Mouse (Mus musculus) CH12.LX (cell line): ENCODE data around the gene Fam69a. TPM values are rescaled to one million over a fixed set of nuclear protein-coding genes. Genes with fewer than 3 reads are reported as not detected.
A peak's percentile ranks its signal among the peaks of the same experiment; 100 is the strongest.

ENCODE experiments used
- DNase-seq: peaks from one replicate; pipeline ENCODE4 v3.0.0-alpha.2; 2013; ENCODE audit errors: extremely low read depth
- H3K27ac ChIP-seq: 2 replicates; pipeline ENCODE4 v1.5.1; 2012; ENCODE audit warnings: low read depth, mild to moderate bottlenecking, control low read depth, moderate library complexity; ENCODE audit not compliant: insufficient read depth
- H3K27me3 ChIP-seq: replicated peaks from 2 replicates; pipeline ENCODE3; 2012; ENCODE audit warnings: inconsistent platforms
- H3K36me3 ChIP-seq, 2 experiments: replicated peaks in 1 of 2; 2 replicates each; pipeline versions ENCODE3 to v1.6.1; 2012; ENCODE audit warnings: inconsistent platforms in 1 of 2, low read length in 1 of 2, mild to moderate bottlenecking in 1 of 2, mixed read lengths in 1 of 2, moderate library complexity in 1 of 2; ENCODE audit not compliant: control insufficient read depth in 1 of 2, insufficient read depth in 1 of 2
- H3K4me1 ChIP-seq, 2 experiments: 2 replicates each; pipeline ENCODE4 v1.6.1; 2012; ENCODE audit warnings: inconsistent platforms in 1 of 2, moderate library complexity in 1 of 2; ENCODE audit not compliant: insufficient read depth in 2 of 2, control insufficient read depth in 1 of 2
- H3K4me2 ChIP-seq: 2 replicates; pipeline ENCODE4 v1.6.1; 2012; ENCODE audit warnings: low read depth, mild to moderate bottlenecking, control low read depth; ENCODE audit not compliant: poor library complexity, insufficient read depth, severe bottlenecking
- H3K4me3 ChIP-seq, 3 experiments: fragments of 150-350 bp in 1 of 3; sonication (generic) in 1 of 3; replicated peaks in 1 of 3; 2 replicates each; pipeline versions ENCODE3 to v1.5.1; 2011 to 2012; ENCODE audit warnings: low read depth in 2 of 3, low read length in 2 of 3, mild to moderate bottlenecking in 2 of 3, moderate library complexity in 2 of 3, control low read depth in 1 of 3, improper control_type of control experiment in 1 of 3, inconsistent platforms in 1 of 3, mixed read lengths in 1 of 3; ENCODE audit not compliant: poor library complexity in 1 of 3
- H3K79me2 ChIP-seq: replicated peaks from 2 replicates; pipeline ENCODE4 v1.6.1; 2012; ENCODE audit warnings: mild to moderate bottlenecking, moderate library complexity; ENCODE audit not compliant: control insufficient read depth, poor library complexity, insufficient read depth, severe bottlenecking; ENCODE audit errors: extremely low read depth
- H3K9ac ChIP-seq: 2 replicates; pipeline ENCODE4 v1.6.1; 2012; ENCODE audit warnings: low read depth, mild to moderate bottlenecking, control low read depth, moderate library complexity; ENCODE audit not compliant: insufficient read depth
- H3K9me3 ChIP-seq: replicated peaks from 2 replicates; pipeline ENCODE3; 2012; ENCODE audit warnings: low read length, inconsistent platforms, mixed read lengths
- BHLHE40 ChIP-seq: IDR thresholded peaks from 2 replicates; pipeline ENCODE4 v1.6.1; 2011; ENCODE audit warnings: mild to moderate bottlenecking, low read depth, low read length, improper control_type of control experiment
- CHD1 ChIP-seq: IDR thresholded peaks from 2 replicates; pipeline ENCODE4 v1.6.1; 2012; ENCODE audit warnings: low read depth, low read length, improper control_type of control experiment, inconsistent platforms
- CHD2 ChIP-seq: IDR thresholded peaks from 2 replicates; pipeline ENCODE4 v1.6.1; 2011; ENCODE audit warnings: low read length, improper control_type of control experiment
- CTCF ChIP-seq, 2 experiments: IDR thresholded peaks in 1 of 2; conservative IDR thresholded peaks in 1 of 2; 2 replicates each; pipeline ENCODE4 v1.5.1; 2011 to 2012; ENCODE audit warnings: low read depth in 2 of 2, low read length in 2 of 2, improper control_type of control experiment in 1 of 2, inconsistent platforms in 1 of 2, mild to moderate bottlenecking in 1 of 2, moderate library complexity in 1 of 2
- E2F4 ChIP-seq: IDR thresholded peaks from 2 replicates; pipeline ENCODE4 v1.6.1; 2011; ENCODE audit warnings: low read depth, low read length, improper control_type of control experiment; ENCODE audit not compliant: insufficient replicate concordance
- ELF1 ChIP-seq: IDR thresholded peaks from 2 replicates; pipeline ENCODE4 v1.6.1; 2014; ENCODE audit warnings: low read depth, mild to moderate bottlenecking, inconsistent platforms, low read length, improper control_type of control experiment
- GABPA ChIP-seq: IDR thresholded peaks from 2 replicates; pipeline ENCODE4 v1.6.1; 2012; ENCODE audit warnings: low read depth, low read length, improper control_type of control experiment, inconsistent platforms; ENCODE audit not compliant: insufficient replicate concordance
- HCFC1 ChIP-seq: IDR thresholded peaks from 2 replicates; pipeline ENCODE4 v1.6.1; 2012; ENCODE audit warnings: low read depth, mild to moderate bottlenecking, inconsistent platforms, low read length, improper control_type of control experiment
- KAT2A ChIP-seq: IDR thresholded peaks from 2 replicates; pipeline ENCODE4 v1.6.1; 2012; ENCODE audit warnings: low read length, improper control_type of control experiment, inconsistent platforms; ENCODE audit not compliant: insufficient replicate concordance
- MAZ ChIP-seq: IDR thresholded peaks from 2 replicates; pipeline ENCODE4 v1.6.1; 2012; ENCODE audit warnings: low read depth, mild to moderate bottlenecking, inconsistent platforms, low read length, improper control_type of control experiment, moderate library complexity
- MXI1 ChIP-seq: IDR thresholded peaks from 2 replicates; pipeline ENCODE4 v1.6.1; 2011; ENCODE audit warnings: mild to moderate bottlenecking, low read depth, low read length, improper control_type of control experiment
- NELFE ChIP-seq: IDR thresholded peaks from 2 replicates; pipeline ENCODE4 v1.6.1; 2011; ENCODE audit warnings: low read depth, low read length, improper control_type of control experiment
- POLR2A ChIP-seq: IDR thresholded peaks from 2 replicates; pipeline ENCODE4 v1.6.1; 2011; ENCODE audit warnings: low read depth, mild to moderate bottlenecking, improper control_type of control experiment, low read length
- POLR2AphosphoS2 ChIP-seq: IDR thresholded peaks from 2 replicates; pipeline ENCODE4 v1.6.1; 2011; ENCODE audit warnings: low read depth, low read length, improper control_type of control experiment
- RAD21 ChIP-seq: IDR thresholded peaks from 2 replicates; pipeline ENCODE4 v1.6.1; 2011; ENCODE audit warnings: low read depth, mild to moderate bottlenecking, low read length, improper control_type of control experiment, moderate library complexity
- RCOR1 ChIP-seq: conservative IDR thresholded peaks from 2 replicates; pipeline ENCODE4 v1.6.1; 2012; ENCODE audit warnings: low read depth, mild to moderate bottlenecking, inconsistent platforms, low read length, improper control_type of control experiment
- TBP ChIP-seq: conservative IDR thresholded peaks from 2 replicates; pipeline ENCODE4 v1.6.1; 2011; ENCODE audit warnings: low read depth, low read length, improper control_type of control experiment
- USF1 ChIP-seq: IDR thresholded peaks from 2 replicates; pipeline ENCODE4 v1.6.1; 2014; ENCODE audit warnings: low read depth, mild to moderate bottlenecking, inconsistent platforms, low read length, improper control_type of control experiment
- USF2 ChIP-seq: conservative IDR thresholded peaks from 2 replicates; pipeline ENCODE4 v1.6.1; 2011; ENCODE audit warnings: low read depth, low read length, improper control_type of control experiment
- ZC3H11A ChIP-seq: IDR thresholded peaks from 2 replicates; pipeline ENCODE4 v1.6.1; 2012; ENCODE audit warnings: low read depth, mild to moderate bottlenecking, inconsistent platforms, low read length, improper control_type of control experiment
- ZKSCAN1 ChIP-seq: IDR thresholded peaks from 2 replicates; pipeline ENCODE4 v1.6.1; 2012; ENCODE audit warnings: low read depth, inconsistent platforms, low read length, improper control_type of control experiment, borderline replicate concordance
- ZMIZ1 ChIP-seq: IDR thresholded peaks from 2 replicates; pipeline ENCODE4 v1.6.1; 2012; ENCODE audit warnings: low read depth, mild to moderate bottlenecking, inconsistent platforms, low read length, improper control_type of control experiment
- ZNF384 ChIP-seq: IDR thresholded peaks from 2 replicates; pipeline ENCODE4 v1.6.1; 2012; ENCODE audit warnings: low read depth, low read length, improper control_type of control experiment, inconsistent platforms
- dilution Hi-C: fragments of 300-500 bp; cut with MboI; formaldehyde crosslinking; loops from 2 replicates; pipeline ENCODE4 v1.14.3; 2020; ENCODE audit warnings: low sequenced_read_pairs; ENCODE audit not compliant: extremely low pct_unique_long_range_greater_than_20kb, extremely low pct_ligation_motif_present
- in situ Hi-C: fragments of 300-500 bp; cut with MboI; formaldehyde crosslinking; loops from 3 replicates; pipeline ENCODE4 v1.14.3; 2019; ENCODE audit warnings: low sequenced_read_pairs, low pct_ligation_motif_present, low pct_unique_long_range_greater_than_20kb, mixed read lengths
- polyA plus RNA-seq: library from polyadenylated mRNA; unstranded; fragments of >175 nt; gene quantifications from 2 replicates; pipeline ENCODE4 v1.2.1, GENCODE M21; 2012; ENCODE audit warnings: low read depth; ENCODE audit not compliant: insufficient read length
- total RNA-seq, 2 experiments: library from RNA; depleted of rRNA; stranded (reverse); fragments of 300-350 nt in 1 of 2; fragments of >200 nt in 1 of 2; gene quantifications; 2 replicates each; pipeline ENCODE4 v1.2.3; 2012 to 2014

Gene Fam69a
- total and polyA plus RNA-seq, 3 experiments, result 4.2 to 14.2 (median 6.5) TPM

DNA sequence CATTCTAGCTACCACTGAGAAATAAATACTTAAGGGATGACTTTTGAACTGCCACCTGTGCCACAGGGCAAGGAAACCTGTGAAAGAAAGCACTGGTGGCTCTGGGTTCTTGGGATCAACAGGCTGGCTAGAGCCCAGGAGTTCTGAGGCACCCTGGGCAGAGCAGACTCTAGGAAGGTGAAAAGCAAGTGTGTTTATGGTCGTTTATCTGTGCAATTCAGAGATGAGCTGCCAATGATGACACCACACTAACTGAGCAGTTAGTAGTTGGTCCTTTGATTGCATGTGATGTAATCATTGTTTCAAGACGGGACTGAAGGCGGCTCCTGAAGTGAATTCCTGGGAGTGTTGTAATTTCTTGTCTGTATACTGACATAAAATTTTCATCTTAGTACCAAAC, 82.6 kb downstream of the Fam69a start:
- peaks cover 0 to 34% of the 10 kb centered on the region in 2 experiments; a peak in 2 of 4 replicates for H3K4me1 ChIP-seq
- peaks cover 46% of the 10 kb centered on the region for H3K79me2 ChIP-seq
- H3K36me3 ChIP-seq, result peaks cover 63 to 71% of the 10 kb centered on the region in 2 experiments
- no peak for DNase-seq
- H3K9ac ChIP-seq, result no peak overlapping the region; the same call in 1 of the 2 replicates
- dilution Hi-C loops (no loop called here), in situ Hi-C loops (no loop called here)
- no peak for TF ChIP-seq CHD2
- no peak for TF ChIP-seq ZKSCAN1
- no peak for TF ChIP-seq TBP
- TF ChIP-seq POLR2A, result peak; percentile 19; the same call in 1 of the 2 replicates
- no peak overlapping the region for H3K27ac ChIP-seq
- no peaks in the 10 kb centered on the region for H3K9me3 ChIP-seq
- H3K4me3 ChIP-seq, result no peak overlapping the region
- H3K4me2 ChIP-seq, result no peak overlapping the region
- H3K27me3 ChIP-seq, result no peaks in the 10 kb centered on the region

GRCm38 (mm10) chr5:107901014-107901615, 85.8 kb downstream of the Fam69a start:
- in situ Hi-C loops, result no loop called here
- H3K9me3 ChIP-seq, result no peaks in the 10 kb centered on the region
- peak; percentile 37 for DNase-seq

DNA sequence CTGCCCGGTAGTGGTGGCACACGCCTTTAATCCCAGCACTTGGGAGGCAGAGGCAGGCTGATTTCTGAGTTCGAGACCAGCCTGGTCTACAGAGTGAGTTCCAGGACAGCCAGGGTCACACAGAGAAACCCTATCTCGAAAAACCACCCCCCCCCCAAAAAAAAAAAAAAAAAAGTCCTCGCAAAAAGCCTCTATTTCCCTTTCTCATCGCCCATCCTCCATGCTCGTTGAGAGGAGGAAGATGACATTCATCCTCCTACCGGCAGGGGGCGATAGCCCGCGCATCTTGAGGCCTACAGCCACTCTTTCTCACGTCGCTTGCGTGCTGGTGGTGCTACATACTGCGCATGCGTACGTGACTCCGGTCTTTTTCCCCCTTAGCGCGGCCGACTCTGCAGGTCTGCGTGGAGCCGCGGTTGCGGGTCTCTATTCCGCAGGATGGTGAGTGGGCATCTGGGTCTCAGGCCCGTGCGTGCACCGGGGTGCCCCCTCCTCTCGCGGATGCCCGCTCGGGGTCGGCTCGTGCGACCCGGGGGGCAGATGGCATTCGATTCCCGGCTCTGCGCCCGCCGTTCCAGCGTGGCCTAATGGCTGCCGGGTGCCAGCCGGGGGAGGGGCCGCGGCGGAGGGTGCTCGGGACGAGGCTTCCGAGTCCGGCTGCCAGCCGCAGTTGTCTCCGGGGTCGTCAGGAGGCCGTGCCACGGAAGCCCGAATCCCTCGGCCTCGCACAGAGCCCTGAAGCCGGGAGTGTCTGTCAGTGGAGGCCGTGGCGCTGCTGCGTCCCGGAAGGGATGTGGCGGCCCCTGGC, 86.5 kb downstream of the Fam69a start, which contains the start of gene Rpl5:
Rpl5 (plus strand) TSS at position 297 of the 808 bp plus-strand sequence.
- H3K9me3 ChIP-seq, result no peaks in the 10 kb centered on the region
- H3K27me3 ChIP-seq, result no peaks in the 10 kb centered on the region
- H3K4me1 ChIP-seq, result peaks cover 0 to 31% of the 10 kb centered on the region in 2 experiments; a peak in 2 of 4 replicates
- peaks cover 41% of the 10 kb centered on the region for H3K79me2 ChIP-seq
- peak; percentile 97 for DNase-seq
- in situ Hi-C loops, result no loop called here
- peak within 1 kb of the TSS; percentile 93; the same call in 1 of the 2 replicates for H3K4me2 ChIP-seq
- H3K4me3 ChIP-seq, result peak within 1 kb of the TSS; percentile 95 to 100 (median 98)
- H3K36me3 ChIP-seq, result peaks cover 30 to 34% of the 10 kb centered on the region in 2 experiments
- H3K27ac ChIP-seq, result peak within 1 kb of the TSS; percentile 62
- H3K9ac ChIP-seq, result peak within 1 kb of the TSS; percentile 99
- dilution Hi-C loops, result no loop called here
- TF ChIP-seq USF2 (no peak), ZMIZ1 (peak; percentile 96), MXI1 (peak; percentile 91), POLR2A (peak; percentile 97), ZNF384 (peak; percentile 91), MAZ (no peak; the same call in 1 of the 2 replicates), GABPA (peak; percentile 94), ZC3H11A (no peak), NELFE (peak; percentile 97), RCOR1 (no peak), RAD21 (no peak), ZKSCAN1 (no peak), BHLHE40 (peak; percentile 35; the same call in 1 of the 2 replicates), HCFC1 (peak; percentile 88), E2F4 (no peak), USF1 (no peak), POLR2AphosphoS2 (peak; percentile 91; the same call in 1 of the 2 replicates), CTCF (conservative IDR thresholded peaks at IDR 0.05 in 1 of 2, IDR thresholded peaks at IDR 0.05 in 1 of 2; ENCODE audit: low read depth in 2 of 2, low read length in 2 of 2) (peak; percentile 85 to 92), KAT2A (peak; percentile 93), ELF1 (peak; percentile 68)

More at GRCm38 (mm10) chr5:107901014-107901615, 85.8 kb downstream of the Fam69a start:
- peaks cover 36 to 40% of the 10 kb centered on the region in 2 experiments for H3K36me3 ChIP-seq
- peak overlapping the region; percentile 95 to 100 (median 98) for H3K4me3 ChIP-seq
- peaks cover 44% of the 10 kb centered on the region for H3K79me2 ChIP-seq
- H3K27ac ChIP-seq, result peak overlapping the region; percentile 62
- H3K27me3 ChIP-seq, result no peaks in the 10 kb centered on the region
- dilution Hi-C loops, result no loop called here
- peak overlapping the region; percentile 99 for H3K9ac ChIP-seq
- H3K4me2 ChIP-seq, result peak overlapping the region; percentile 93
- TF ChIP-seq RAD21 (no peak), CHD1 (peak; percentile 70; the same call in 1 of the 2 replicates)
- TF ChIP-seq, all 38 proteins: peak for 1
- peaks cover 0 to 34% of the 10 kb centered on the region in 2 experiments; a peak in 2 of 4 replicates for H3K4me1 ChIP-seq
